Mouse (Mus musculus): ENCODE data around the gene Defb29. TPM values are rescaled to one million over a fixed set of nuclear protein-coding genes. Genes with fewer than 3 reads are reported as not detected.

The Defb29 gene
- polyA plus RNA-seq, 1 experiment from 2014 or later, result not detected

- Histone ChIP-seq H3K9ac (replicated peaks) (no peak overlapping the region), H3K36me3 (replicated peaks; ENCODE audit: insufficient read depth, low read length) (no peaks in the 10 kb centered on the region), H3K27ac (ENCODE audit: low read depth) (no peak overlapping the region), H3K27me3 (ENCODE audit: insufficient read depth, low read length) (no peaks in the 10 kb centered on the region), H3K4me2 (ENCODE audit: low read depth, low read length) (no peak overlapping the region), H3K9me3 (ENCODE audit: low read length) (no peaks in the 10 kb centered on the region), H3K4me3 (ENCODE audit: low read depth, low read length) (no peak overlapping the region), H3K4me1 (ENCODE audit: insufficient read depth) (no peaks in the 10 kb centered on the region)
- DNase-seq, result no peak
- no peak for ATAC-seq
- TF ChIP-seq CTCF (IDR thresholded peaks at IDR 0.05; ENCODE audit: low read depth) (no peak), EP300 (IDR thresholded peaks at IDR 0.05; ENCODE audit: low read depth) (no peak)
- 77% methylated on average over 8 of the region's 8 CpGs for WGBS (ENCODE audit: insufficient replicate concordance)
Observed at GRCm38 (mm10) chr2:152573484-152573883, 33.6 kb upstream of the Defb29 start.

DNA sequence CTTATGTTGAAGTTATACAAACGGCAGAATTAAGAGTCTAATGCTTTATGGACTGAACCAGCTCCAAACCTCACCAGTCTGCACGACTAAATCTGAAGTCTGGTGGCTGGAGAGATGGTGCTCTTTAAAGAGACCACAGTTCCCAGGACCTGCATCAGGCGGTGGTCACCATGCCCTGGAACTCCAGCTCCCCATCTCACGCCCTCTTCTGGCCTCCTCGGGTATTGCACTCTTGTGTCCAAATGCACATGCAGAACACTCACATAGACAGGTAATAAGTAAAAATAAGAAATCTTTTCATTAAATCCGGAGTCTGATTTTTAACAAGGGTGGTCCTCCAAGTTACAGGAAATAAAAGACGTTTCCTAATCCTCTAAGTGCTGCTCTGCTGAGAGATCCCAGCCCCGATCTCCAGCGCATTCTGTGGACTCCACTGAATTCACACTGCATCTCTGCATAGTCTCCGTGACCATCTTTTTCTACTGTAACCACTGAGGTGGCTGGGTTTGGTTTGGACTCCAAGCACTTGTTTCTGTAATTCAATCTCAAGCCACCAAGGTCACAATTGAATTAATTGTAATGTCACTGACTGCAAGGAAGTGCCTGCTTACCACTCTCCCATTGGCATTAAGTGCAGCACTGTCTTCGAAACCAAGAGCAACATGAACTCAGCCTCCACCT is 32.4 kb upstream of the Defb29 start, which contains the start of gene Defb21:
Gene Defb21, plus strand, starts transcription at position 631 of the 681 bp plus-strand sequence.
- Histone ChIP-seq H3K4me3 (ENCODE audit: low read depth, low read length) (no peak within 1 kb of the TSS), H3K36me3 (replicated peaks; ENCODE audit: insufficient read depth, low read length) (no peaks in the 10 kb centered on the region), H3K27me3 (ENCODE audit: insufficient read depth, low read length) (no peaks in the 10 kb centered on the region; the same call in 1 of the 2 replicates), H3K9ac (replicated peaks) (no peak within 1 kb of the TSS), H3K4me1 (ENCODE audit: insufficient read depth) (no peaks in the 10 kb centered on the region), H3K9me3 (ENCODE audit: low read length) (no peaks in the 10 kb centered on the region), H3K4me2 (ENCODE audit: low read depth, low read length) (no peak within 1 kb of the TSS), H3K27ac (ENCODE audit: low read depth) (no peak within 1 kb of the TSS)
- no peak for ATAC-seq
- TF ChIP-seq EP300 (IDR thresholded peaks at IDR 0.05; ENCODE audit: low read depth), result no peak
- peak; percentile 54 for TF ChIP-seq CTCF (IDR thresholded peaks at IDR 0.05; ENCODE audit: low read depth)
- 53% methylated on average over 11 of the region's 11 CpGs for WGBS (ENCODE audit: insufficient replicate concordance)
- peak; percentile 45 for DNase-seq

- H3K27me3 ChIP-seq (ENCODE audit: insufficient read depth, low read length), result no peaks in the 10 kb centered on the region; the same call in 1 of the 2 replicates
- no peak overlapping the region for H3K4me3 ChIP-seq (ENCODE audit: low read depth, low read length)
- H3K27ac ChIP-seq (ENCODE audit: low read depth), result no peak overlapping the region
- no peak overlapping the region for H3K9ac ChIP-seq (replicated peaks)
- ATAC-seq (no peak), DNase-seq (no peak)
- H3K4me2 ChIP-seq (ENCODE audit: low read depth, low read length), result no peak overlapping the region
- H3K36me3 ChIP-seq (replicated peaks; ENCODE audit: insufficient read depth, low read length), result no peaks in the 10 kb centered on the region
- 46% methylated on average over 6 of the region's 6 CpGs for WGBS (ENCODE audit: insufficient replicate concordance)
- TF ChIP-seq EP300 (IDR thresholded peaks at IDR 0.05; ENCODE audit: low read depth) (no peak), CTCF (IDR thresholded peaks at IDR 0.05; ENCODE audit: low read depth) (no peak)
- no peaks in the 10 kb centered on the region for H3K4me1 ChIP-seq (ENCODE audit: insufficient read depth)
- H3K9me3 ChIP-seq (ENCODE audit: low read length), result no peaks in the 10 kb centered on the region
Observed at GRCm38 (mm10) chr2:152570313-152570712, 30.4 kb upstream of the Defb29 start.

GRCm38 (mm10) chr2:152569881-152570280 is 30.0 kb upstream of the Defb29 start:
- H3K4me2 ChIP-seq (ENCODE audit: low read depth, low read length), result no peak overlapping the region
- H3K9me3 ChIP-seq (ENCODE audit: low read length), result no peaks in the 10 kb centered on the region
- no peak overlapping the region for H3K9ac ChIP-seq (replicated peaks)
- H3K4me1 ChIP-seq (ENCODE audit: insufficient read depth), result no peaks in the 10 kb centered on the region
- no peak for DNase-seq
- H3K4me3 ChIP-seq (ENCODE audit: low read depth, low read length), result no peak overlapping the region
- H3K36me3 ChIP-seq (replicated peaks; ENCODE audit: insufficient read depth, low read length), result no peaks in the 10 kb centered on the region
- TF ChIP-seq EP300 (IDR thresholded peaks at IDR 0.05; ENCODE audit: low read depth) (no peak), CTCF (IDR thresholded peaks at IDR 0.05; ENCODE audit: low read depth) (no peak)
- 67% methylated on average over 4 of the region's 4 CpGs for WGBS (ENCODE audit: insufficient replicate concordance)
- no peak overlapping the region for H3K27ac ChIP-seq (ENCODE audit: low read depth)
- ATAC-seq, result no peak
- no peaks in the 10 kb centered on the region; the same call in 1 of the 2 replicates for H3K27me3 ChIP-seq (ENCODE audit: insufficient read depth, low read length)

GRCm38 (mm10) chr2:152569038-152569437 is 29.1 kb upstream of the Defb29 start, which contains the start of gene Gm17416:
TSS of gene Gm17416 (plus strand) at chr2:152569338.
- Histone ChIP-seq H3K27ac (ENCODE audit: low read depth) (no peak within 1 kb of the TSS), H3K9ac (replicated peaks) (no peak within 1 kb of the TSS), H3K4me2 (ENCODE audit: low read depth, low read length) (no peak within 1 kb of the TSS), H3K27me3 (ENCODE audit: insufficient read depth, low read length) (no peaks in the 10 kb centered on the region; the same call in 1 of the 2 replicates), H3K36me3 (replicated peaks; ENCODE audit: insufficient read depth, low read length) (no peaks in the 10 kb centered on the region), H3K4me3 (ENCODE audit: low read depth, low read length) (no peak within 1 kb of the TSS), H3K4me1 (ENCODE audit: insufficient read depth) (no peaks in the 10 kb centered on the region), H3K9me3 (ENCODE audit: low read length) (no peaks in the 10 kb centered on the region)
- WGBS (ENCODE audit: insufficient replicate concordance), result 82% methylated on average over 5 of the region's 5 CpGs
- ATAC-seq, result no peak
- no peak for DNase-seq
- TF ChIP-seq CTCF (IDR thresholded peaks at IDR 0.05; ENCODE audit: low read depth) (no peak), EP300 (IDR thresholded peaks at IDR 0.05; ENCODE audit: low read depth) (no peak)

- TF ChIP-seq EP300 (IDR thresholded peaks at IDR 0.05; ENCODE audit: low read depth), result no peak
- Histone ChIP-seq H3K9me3 (ENCODE audit: low read length) (no peaks in the 10 kb centered on the region), H3K4me2 (ENCODE audit: low read depth, low read length) (no peak overlapping the region), H3K4me1 (ENCODE audit: insufficient read depth) (no peaks in the 10 kb centered on the region), H3K9ac (replicated peaks) (no peak overlapping the region), H3K27me3 (ENCODE audit: insufficient read depth, low read length) (no peaks in the 10 kb centered on the region; the same call in 1 of the 2 replicates), H3K27ac (ENCODE audit: low read depth) (no peak overlapping the region), H3K36me3 (replicated peaks; ENCODE audit: insufficient read depth, low read length) (no peaks in the 10 kb centered on the region), H3K4me3 (ENCODE audit: low read depth, low read length) (no peak overlapping the region)
- ATAC-seq (no peak), DNase-seq (no peak)
- 66% methylated on average over 7 of the region's 7 CpGs for WGBS (ENCODE audit: insufficient replicate concordance)
Observed at GRCm38 (mm10) chr2:152556655-152557054, 16.8 kb upstream of the Defb29 start.
